40 mouse cellular contexts compared by ENCODE assay signal in the genomic region with DNA sequence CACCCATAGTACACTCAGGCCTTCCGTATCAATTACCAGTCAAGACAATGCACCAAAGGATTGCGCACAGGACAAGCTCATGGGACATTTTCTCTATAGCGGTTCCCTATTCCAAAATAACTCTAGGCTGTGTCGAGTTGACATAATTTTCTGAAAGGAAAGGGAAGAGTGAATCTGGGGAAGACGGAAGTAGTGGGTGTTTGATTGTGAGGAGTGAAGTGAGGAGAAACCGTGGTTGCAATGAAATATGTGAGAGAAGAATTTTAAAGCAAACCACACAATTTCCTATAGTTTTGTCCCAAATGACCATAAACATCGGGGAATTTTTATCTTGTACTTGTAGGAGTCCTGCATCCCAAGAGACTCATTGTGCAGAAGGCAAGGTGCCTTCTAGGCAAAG. TPM values are rescaled to one million over a fixed set of nuclear protein-coding genes. Genes with fewer than 3 reads are reported as not detected.
"Had no signal": no experiment of that assay in that cellular context is flagged by ENCODE, and none has a peak within 500 bp of the region (broad histone marks: within the 10 kb centered on the region; RNA-seq: fewer than 3 reads in every experiment).

No protein-coding gene starts in this region.

- H3K36me3 ChIP-seq: embryonic facial prominence, embryonic 10.5 days; embryonic facial prominence, embryonic 12.5 days; embryonic facial prominence, embryonic 13.5 days; embryonic facial prominence, embryonic 15.5 days; forebrain, embryonic 10.5 days; forebrain, embryonic 12.5 days; forebrain, embryonic 15.5 days had no signal

- H3K9me3 ChIP-seq: embryonic facial prominence, embryonic 10.5 days; embryonic facial prominence, embryonic 12.5 days; embryonic facial prominence, embryonic 13.5 days; embryonic facial prominence, embryonic 15.5 days; forebrain, embryonic 10.5 days; forebrain, embryonic 12.5 days; forebrain, embryonic 13.5 days; forebrain, embryonic 15.5 days had no signal

- H3K9ac ChIP-seq: embryonic facial prominence, embryonic 12.5 days; embryonic facial prominence, embryonic 13.5 days; embryonic facial prominence, embryonic 15.5 days; forebrain, embryonic 12.5 days; forebrain, embryonic 13.5 days; forebrain, embryonic 15.5 days; forebrain, postnatal 0 days had no signal

- H3K27ac ChIP-seq: embryonic facial prominence, embryonic 10.5 days; embryonic facial prominence, embryonic 12.5 days; embryonic facial prominence, embryonic 13.5 days; embryonic facial prominence, embryonic 15.5 days; forebrain, embryonic 10.5 days; forebrain, embryonic 12.5 days; forebrain, embryonic 13.5 days; forebrain, embryonic 15.5 days; gastrocnemius, adult 2 months; heart, adult 2 months had no signal

- ATAC-seq: forebrain, embryonic 13.5 days; forebrain, embryonic 14.5 days; forebrain, embryonic 15.5 days; forebrain, embryonic 16.5 days; forebrain, postnatal 0 days had no signal

- H3K4me1 ChIP-seq: embryonic facial prominence, embryonic 10.5 days; embryonic facial prominence, embryonic 12.5 days; embryonic facial prominence, embryonic 13.5 days; embryonic facial prominence, embryonic 15.5 days; forebrain, embryonic 10.5 days; forebrain, embryonic 12.5 days; forebrain, embryonic 13.5 days; forebrain, embryonic 15.5 days had no signal

- H3K4me2 ChIP-seq: embryonic facial prominence, embryonic 12.5 days; embryonic facial prominence, embryonic 13.5 days; embryonic facial prominence, embryonic 15.5 days; forebrain, embryonic 12.5 days; forebrain, embryonic 13.5 days; forebrain, embryonic 15.5 days had no signal

- DNase-seq: cerebellum, adult 8-10 months; cerebellum, adult 9-10 months; cerebellum, adult 9-11 months; cerebellum, postnatal 10 days; cerebellum, postnatal 14 days; cerebellum, postnatal 25 days; cerebellum, postnatal 36 days; embryo, embryonic 11 days; forebrain, postnatal 0 days; gastrocnemius, adult 2 months; gastrocnemius, postnatal 10 days; gastrocnemius, postnatal 14 days; gastrocnemius, postnatal 25 days; gastrocnemius, postnatal 36 days; heart, adult 11 months; heart, adult 18-20 months; heart, adult 2 months had no signal

- H3K27me3 ChIP-seq: embryonic facial prominence, embryonic 12.5 days; embryonic facial prominence, embryonic 13.5 days; embryonic facial prominence, embryonic 15.5 days; forebrain, embryonic 12.5 days; forebrain, embryonic 13.5 days; forebrain, embryonic 15.5 days had no signal

- H3K4me3 ChIP-seq: embryonic facial prominence, embryonic 10.5 days; embryonic facial prominence, embryonic 12.5 days; embryonic facial prominence, embryonic 13.5 days; embryonic facial prominence, embryonic 15.5 days; erythroblast, embryonic 14.5 days; forebrain, embryonic 10.5 days; forebrain, embryonic 12.5 days; forebrain, embryonic 13.5 days; forebrain, embryonic 15.5 days; gastrocnemius, adult 2 months; heart, adult 2 months had no signal

RNA-seq across cellular contexts. Expression of a gene that starts 21.2 kb away (rescaled TPM):
- total RNA-seq: common myeloid progenitor, adult 5-6 weeks; forebrain, postnatal 0 days; granulocyte monocyte progenitor cell, adult 5-6 weeks had no signal
- polyA plus RNA-seq: embryonic facial prominence, embryonic 10.5 days; embryonic facial prominence, embryonic 11.5 days; embryonic facial prominence, embryonic 13.5 days; erythroblast, embryonic 14.5 days; forebrain, embryonic 10.5 days; forebrain, embryonic 11.5 days; forebrain, embryonic 12.5 days; forebrain, embryonic 13.5 days; forebrain, embryonic 14.5 days; forebrain, embryonic 16.5 days; forebrain, postnatal 0 days had no signal

RNA-seq across cellular contexts. Expression of a gene that starts 34.1 kb away (rescaled TPM):
- total RNA-seq: common myeloid progenitor, adult 5-6 weeks; forebrain, postnatal 0 days; gastrocnemius, adult 18-20 months; gastrocnemius, adult 2 months; gastrocnemius, adult 8-10 months; gastrocnemius, postnatal 10 days; gastrocnemius, postnatal 14 days; gastrocnemius, postnatal 25 days; gastrocnemius, postnatal 36 days; gastrocnemius, postnatal 4 days; granulocyte monocyte progenitor cell, adult 5-6 weeks; heart, adult 18-20 months; heart, adult 2 months; heart, adult 8-10 months had no signal
- polyA plus RNA-seq: cortical plate, adult 2 months; embryonic facial prominence, embryonic 10.5 days; embryonic facial prominence, embryonic 11.5 days; embryonic facial prominence, embryonic 12.5 days; embryonic facial prominence, embryonic 13.5 days; embryonic facial prominence, embryonic 14.5 days; embryonic facial prominence, embryonic 15.5 days; erythroblast, embryonic 14.5 days; forebrain, embryonic 10.5 days; forebrain, embryonic 11.5 days; forebrain, embryonic 12.5 days; forebrain, embryonic 13.5 days; forebrain, embryonic 14.5 days; forebrain, embryonic 15.5 days; forebrain, embryonic 16.5 days; forebrain, postnatal 0 days; frontal cortex, adult 2 months; gonadal fat pad, adult 2 months; heart, adult 2 months had no signal

RNA-seq across cellular contexts. Expression of a gene that starts 53.5 kb away (rescaled TPM):
- total RNA-seq: common myeloid progenitor, adult 5-6 weeks; forebrain, postnatal 0 days; gastrocnemius, adult 18-20 months; gastrocnemius, adult 2 months; gastrocnemius, adult 8-10 months; gastrocnemius, postnatal 10 days; gastrocnemius, postnatal 14 days; gastrocnemius, postnatal 25 days; gastrocnemius, postnatal 36 days; gastrocnemius, postnatal 4 days; granulocyte monocyte progenitor cell, adult 5-6 weeks; heart, adult 18-20 months; heart, adult 2 months; heart, adult 8-10 months had no signal
- polyA plus RNA-seq: cortical plate, adult 2 months; embryonic facial prominence, embryonic 10.5 days; embryonic facial prominence, embryonic 11.5 days; embryonic facial prominence, embryonic 12.5 days; embryonic facial prominence, embryonic 13.5 days; embryonic facial prominence, embryonic 14.5 days; embryonic facial prominence, embryonic 15.5 days; erythroblast, embryonic 14.5 days; forebrain, embryonic 10.5 days; forebrain, embryonic 11.5 days; forebrain, embryonic 12.5 days; forebrain, embryonic 13.5 days; forebrain, embryonic 14.5 days; forebrain, embryonic 15.5 days; forebrain, embryonic 16.5 days; forebrain, postnatal 0 days; frontal cortex, adult 2 months; gonadal fat pad, adult 2 months; heart, adult 2 months had no signal
